Mouse (Mus musculus) E14TG2a.4 (cell line): ENCODE data around the gene Mapk9.

ENCODE experiments used
- H3K27me3 ChIP-seq: 2 replicates; pipeline ENCODE4 v1.6.1; 2014; ENCODE audit warnings: low read length, control low read depth; ENCODE audit not compliant: insufficient read depth
- H3K36me3 ChIP-seq: 2 replicates; pipeline ENCODE4 v1.6.1; 2014; ENCODE audit warnings: low read length, control low read depth; ENCODE audit not compliant: insufficient read depth
- H3K4me1 ChIP-seq: replicated peaks from 2 replicates; pipeline ENCODE4 v1.6.1; 2014; ENCODE audit warnings: low read depth, low read length, control low read depth
- H3K4me3 ChIP-seq: replicated peaks from 2 replicates; pipeline ENCODE4 v1.5.1; 2014; ENCODE audit warnings: mild to moderate bottlenecking, low read length
- H3K9me3 ChIP-seq: 2 replicates; pipeline ENCODE4 v1.6.1; 2014; ENCODE audit warnings: low read length, control low read depth
- CTCF ChIP-seq: conservative IDR thresholded peaks from 2 replicates; pipeline ENCODE4 v1.5.1; 2014; ENCODE audit warnings: low read length
- NANOG ChIP-seq: IDR thresholded peaks from 2 replicates; pipeline ENCODE4 v1.6.1; 2014; ENCODE audit warnings: borderline replicate concordance, low read length, mixed read lengths
- POU5F1 ChIP-seq: IDR thresholded peaks from 2 replicates; pipeline ENCODE4 v1.6.1; 2014; ENCODE audit warnings: low read length, borderline replicate concordance

Mapk9 gene

GRCm38 (mm10) chr11:49844969-49845368 is 1.6 kb upstream of the Mapk9 start:
- Histone ChIP-seq H3K4me1 (peaks cover 60% of the 10 kb centered on the region), H3K9me3 (no peaks in the 10 kb centered on the region)
- peak; percentile 96 for TF ChIP-seq CTCF
- TF ChIP-seq POU5F1: no peak
- TF ChIP-seq NANOG: no peak

GRCm38 (mm10) chr11:49845958-49846357 is 593 bp upstream of the Mapk9 start:
- Histone ChIP-seq H3K27me3 (no peaks in the 10 kb centered on the region), H3K4me1 (peaks cover 56% of the 10 kb centered on the region), H3K9me3 (no peaks in the 10 kb centered on the region), H3K4me3 (peak overlapping the region; percentile 96), H3K36me3 (peaks cover 26% of the 10 kb centered on the region)
- no peak for TF ChIP-seq POU5F1
- no peak for TF ChIP-seq CTCF
- TF ChIP-seq NANOG: no peak

More at GRCm38 (mm10) chr11:49844969-49845368, 1.6 kb upstream of the Mapk9 start:
- Histone ChIP-seq H3K36me3 (peaks cover 25% of the 10 kb centered on the region), H3K4me3 (peak overlapping the region; percentile 18), H3K27me3 (no peaks in the 10 kb centered on the region)

- H3K9me3 ChIP-seq: no peaks in the 10 kb centered on the region
- peaks cover 53% of the 10 kb centered on the region for H3K4me1 ChIP-seq
- peak overlapping the region; percentile 96 for H3K4me3 ChIP-seq
- TF ChIP-seq NANOG (no peak), CTCF (no peak), POU5F1 (no peak)
- no peaks in the 10 kb centered on the region for H3K27me3 ChIP-seq
- peaks cover 15% of the 10 kb centered on the region for H3K36me3 ChIP-seq
Measured at GRCm38 (mm10) chr11:49847071-49847810, 690 bp downstream of the Mapk9 start.

- H3K4me3 ChIP-seq: peak overlapping the region; percentile 96
- TF ChIP-seq NANOG: no peak
- TF ChIP-seq POU5F1: no peak
- no peak for TF ChIP-seq CTCF
Measured at GRCm38 (mm10) chr11:49847811-49848078, 1.2 kb downstream of the Mapk9 start.

GRCm38 (mm10) chr11:49848080-49848815 is 1.7 kb downstream of the Mapk9 start:
- Histone ChIP-seq H3K4me3 (peak overlapping the region; percentile 96; the same call in 1 of the 2 replicates), H3K4me1 (peaks cover 45% of the 10 kb centered on the region), H3K36me3 (peaks cover 19% of the 10 kb centered on the region), H3K9me3 (no peaks in the 10 kb centered on the region), H3K27me3 (no peaks in the 10 kb centered on the region)
- TF ChIP-seq NANOG (no peak), CTCF (no peak), POU5F1 (no peak)

More at GRCm38 (mm10) chr11:49847811-49848078, 1.2 kb downstream of the Mapk9 start:
- Histone ChIP-seq H3K4me1 (peaks cover 49% of the 10 kb centered on the region), H3K36me3 (peaks cover 19% of the 10 kb centered on the region), H3K27me3 (no peaks in the 10 kb centered on the region), H3K9me3 (no peaks in the 10 kb centered on the region)

- Histone ChIP-seq H3K9me3 (no peaks in the 10 kb centered on the region), H3K4me1 (peaks cover 25% of the 10 kb centered on the region), H3K27me3 (no peaks in the 10 kb centered on the region), H3K4me3 (no peak overlapping the region), H3K36me3 (peaks cover 34% of the 10 kb centered on the region)
- TF ChIP-seq POU5F1 (no peak), CTCF (no peak), NANOG (no peak)
Measured at GRCm38 (mm10) chr11:49850331-49850730, 3.8 kb downstream of the Mapk9 start.

GRCm38 (mm10) chr11:49855144-49855543 is 8.6 kb downstream of the Mapk9 start:
- Histone ChIP-seq H3K27me3 (no peaks in the 10 kb centered on the region), H3K36me3 (peaks cover 46% of the 10 kb centered on the region), H3K4me1 (no peaks in the 10 kb centered on the region; the same call in 1 of the 2 replicates), H3K9me3 (no peaks in the 10 kb centered on the region), H3K4me3 (no peak overlapping the region)
- TF ChIP-seq CTCF (no peak), POU5F1 (no peak), NANOG (no peak)

- no peak for TF ChIP-seq NANOG
- TF ChIP-seq POU5F1: no peak
- no peak for TF ChIP-seq CTCF
- peaks cover 35% of the 10 kb centered on the region for H3K36me3 ChIP-seq
- no peak overlapping the region for H3K4me3 ChIP-seq
- no peaks in the 10 kb centered on the region for H3K9me3 ChIP-seq
- no peaks in the 10 kb centered on the region for H3K27me3 ChIP-seq
- no peaks in the 10 kb centered on the region for H3K4me1 ChIP-seq
Measured at GRCm38 (mm10) chr11:49861139-49861538, 14.6 kb downstream of the Mapk9 start.
